Mouse (Mus musculus) left cerebral cortex, adult 18-20 months (tissue): Measurements from ENCODE around the gene Trp63. TPM values are rescaled to one million over a fixed set of nuclear protein-coding genes. Genes with fewer than 3 reads are reported as not detected.

Experiments used
- DNase-seq, 2 experiments: peaks; one replicate each; pipeline ENCODE4 v3.0.0; 2021 to 2022; ENCODE audit warnings: low spot score in 2 of 2, mixed read lengths in 1 of 2
- total RNA-seq, 2 experiments: library from RNA; stranded (reverse); gene quantifications; 2 replicates each; pipeline ENCODE4 v1.2.3; 2021

Gene Trp63
- total RNA-seq, 2 experiments from 2014 or later = 0.49 to 0.84 TPM

DNA sequence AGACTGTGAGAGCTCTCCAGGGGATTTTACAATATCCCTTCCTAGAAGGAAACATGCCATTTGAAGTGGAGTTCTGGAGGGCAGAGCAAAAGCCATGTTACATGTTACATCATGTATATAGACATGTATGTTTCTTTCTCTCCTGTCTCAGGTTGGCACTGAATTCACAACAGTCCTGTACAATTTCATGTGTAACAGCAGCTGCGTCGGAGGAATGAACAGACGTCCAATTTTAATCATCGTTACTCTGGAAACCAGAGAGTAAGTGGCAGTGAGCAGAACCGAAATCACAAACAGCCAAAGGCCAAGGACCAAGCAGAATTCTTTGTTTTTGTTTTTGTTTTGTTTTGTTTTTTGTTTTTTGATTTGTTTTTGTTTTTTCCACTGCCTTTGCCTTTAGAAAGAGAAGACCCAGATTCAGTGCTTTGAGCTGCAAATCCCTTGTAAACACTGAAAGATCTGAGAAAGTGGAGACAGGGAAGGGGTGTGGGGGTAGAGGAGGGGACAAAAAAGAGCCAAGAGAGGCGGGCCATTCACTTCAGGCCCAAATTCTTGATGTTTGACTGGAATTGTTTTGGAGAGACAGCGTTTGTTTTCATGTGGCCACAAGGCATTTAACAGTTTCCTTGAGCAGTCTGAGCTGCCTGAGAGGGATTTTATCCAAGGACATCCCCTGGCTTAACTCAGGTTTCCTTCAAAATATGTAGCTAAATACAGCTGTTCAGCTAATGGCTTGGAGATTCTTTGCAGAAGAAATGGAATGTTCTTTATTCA, 181.7 kb downstream of the Trp63 start:
- DNase-seq = no peak

DNA sequence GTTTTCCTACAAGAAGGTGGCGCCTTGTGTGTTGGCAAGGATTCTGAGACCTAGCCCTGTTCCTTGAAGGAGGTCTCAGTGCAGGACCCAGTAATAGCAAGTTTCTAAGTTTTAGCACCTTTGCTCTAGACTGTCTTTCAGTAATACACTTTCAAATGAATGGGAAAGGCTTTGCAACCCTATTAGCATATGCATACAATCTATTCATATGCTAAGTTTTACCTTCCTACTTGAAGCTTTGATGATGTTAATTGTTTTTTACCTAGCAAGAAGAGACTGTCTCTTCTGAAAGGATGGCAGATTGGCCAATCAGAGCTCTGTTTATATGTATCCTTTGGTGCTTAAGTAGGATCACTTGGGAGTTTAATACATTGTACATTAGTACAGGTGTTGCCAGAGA, 187.9 kb downstream of the Trp63 start:
- DNase-seq = no peak

DNA sequence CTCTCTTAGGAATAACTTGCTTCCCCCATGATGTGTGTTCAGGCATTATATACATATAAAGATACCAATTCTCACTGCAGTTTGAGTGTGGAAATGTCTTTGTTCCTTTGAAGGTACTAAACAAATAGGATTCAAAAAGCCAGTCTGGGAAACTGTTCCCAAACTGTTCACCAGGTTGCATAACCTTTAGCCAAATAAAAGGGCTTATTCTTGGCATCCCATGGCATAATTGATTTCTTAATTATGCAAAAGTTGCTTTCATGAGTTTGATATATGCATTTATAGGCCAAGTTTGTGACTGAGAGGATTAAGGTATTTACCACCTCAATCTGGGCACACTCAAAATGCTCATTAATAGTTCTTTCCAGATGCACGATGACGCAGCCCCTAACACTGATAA, 192.1 kb downstream of the Trp63 start:
- DNase-seq = no peak

DNA sequence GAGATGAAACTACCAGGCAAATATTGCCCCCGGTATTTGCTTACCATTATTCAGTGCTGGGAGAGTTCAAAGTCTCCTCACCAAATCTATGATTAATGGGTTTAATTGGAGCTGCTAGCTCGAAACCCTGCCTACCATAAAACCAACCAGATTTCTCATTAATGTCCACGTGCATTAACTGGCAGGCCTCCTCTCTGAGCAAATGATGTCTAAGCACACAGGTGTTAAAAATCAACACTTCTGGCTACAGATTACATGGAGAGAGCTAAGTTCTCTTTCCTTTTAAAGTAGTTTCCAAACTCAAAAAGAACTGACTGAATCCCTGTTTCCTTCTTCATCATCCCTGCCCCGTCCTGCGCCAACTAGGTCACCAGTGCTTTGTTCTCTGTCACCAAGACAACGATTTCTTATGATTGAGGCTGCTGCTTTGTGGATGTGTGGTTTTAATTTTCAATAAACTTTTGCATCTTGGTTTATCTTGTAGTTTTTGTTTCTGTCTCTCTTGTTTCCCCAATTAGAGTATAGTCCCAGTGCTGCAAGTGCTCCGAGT, 193.9 kb downstream of the Trp63 start:
- DNase-seq = no peak

DNA sequence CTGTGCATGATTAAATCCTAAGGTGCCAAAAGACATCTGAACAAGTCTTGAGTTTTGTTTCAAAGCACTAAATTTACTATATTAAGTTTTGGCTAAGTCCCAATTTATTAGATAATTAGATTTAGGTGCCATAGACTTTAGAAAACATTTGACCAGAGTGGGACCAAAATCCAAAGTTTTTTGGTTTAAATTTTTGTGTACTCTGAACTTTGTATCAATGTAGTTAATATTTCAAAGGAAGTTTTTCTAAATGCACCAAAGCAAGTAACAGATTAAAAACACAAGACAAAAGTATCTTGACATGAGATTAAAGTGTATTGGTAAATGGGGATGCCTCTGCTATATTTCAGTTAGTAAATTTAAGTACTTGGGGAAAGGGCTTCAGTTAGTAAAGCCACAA, 194.6 kb downstream of the Trp63 start:
- no peak for DNase-seq

DNA sequence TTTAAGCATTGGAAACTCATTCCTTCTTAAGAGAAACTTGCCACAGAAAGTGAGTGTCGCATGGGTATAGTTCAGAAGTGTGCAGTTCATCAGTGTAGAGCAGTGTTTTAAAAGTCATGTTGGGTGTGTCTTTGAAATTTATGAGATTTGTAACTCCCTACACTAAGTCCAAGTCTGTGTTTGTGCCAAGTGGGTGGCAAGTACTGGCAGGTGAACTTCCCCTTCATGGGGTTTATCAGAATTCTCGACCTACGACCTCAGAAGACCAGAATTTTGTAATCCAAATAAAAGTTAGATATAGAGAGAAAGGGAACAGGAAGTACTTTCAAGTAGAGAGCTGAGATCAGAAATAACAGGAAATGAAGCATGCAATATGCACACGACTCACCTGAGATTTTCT, 215.5 kb downstream of the Trp63 start:
- DNase-seq = no peak

DNA sequence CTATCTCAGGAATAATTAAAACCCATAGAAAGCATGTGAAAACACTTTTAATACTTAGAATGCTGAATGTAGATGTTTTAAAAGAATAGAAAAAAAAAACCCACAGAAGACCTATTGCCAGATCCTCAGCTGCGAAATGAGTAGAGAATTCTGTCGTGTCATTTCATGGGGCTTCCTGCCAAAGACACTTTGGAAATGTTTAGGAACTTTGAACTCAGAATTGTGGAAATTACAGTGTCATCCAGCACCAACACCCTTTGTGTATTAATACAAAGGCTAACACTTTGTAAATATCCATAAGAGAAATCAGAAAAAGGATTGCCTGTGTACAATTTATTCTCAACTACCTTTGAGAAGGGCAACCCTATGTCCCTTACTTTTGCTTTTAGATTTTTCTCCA, 216.1 kb downstream of the Trp63 start:
- DNase-seq = no peak

DNA sequence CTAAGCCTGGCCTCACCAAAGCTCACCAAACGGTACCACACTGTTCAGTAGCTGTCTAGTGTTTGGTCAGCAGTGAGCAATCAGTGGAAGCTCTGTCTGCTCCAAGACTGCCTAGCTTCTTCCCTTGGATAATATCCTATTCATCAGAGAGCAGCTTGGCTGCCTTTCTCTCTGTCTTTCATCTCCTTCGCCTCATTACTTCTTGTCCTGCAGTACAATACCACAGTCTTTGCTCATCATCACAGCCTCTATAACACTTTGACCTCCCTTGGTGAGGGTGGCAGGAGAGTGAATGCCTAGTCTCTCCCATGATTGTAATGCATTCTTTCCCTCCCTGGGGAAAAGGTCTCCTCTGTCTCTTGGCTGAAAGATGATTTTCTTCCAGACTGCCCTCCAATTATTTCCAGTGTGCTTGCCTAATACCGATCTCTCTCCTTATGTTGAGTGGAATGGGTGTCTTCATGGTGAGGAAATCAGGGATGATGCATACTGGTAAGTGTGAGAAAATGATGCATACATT, 216.9 kb downstream of the Trp63 start:
- no peak for DNase-seq

DNA sequence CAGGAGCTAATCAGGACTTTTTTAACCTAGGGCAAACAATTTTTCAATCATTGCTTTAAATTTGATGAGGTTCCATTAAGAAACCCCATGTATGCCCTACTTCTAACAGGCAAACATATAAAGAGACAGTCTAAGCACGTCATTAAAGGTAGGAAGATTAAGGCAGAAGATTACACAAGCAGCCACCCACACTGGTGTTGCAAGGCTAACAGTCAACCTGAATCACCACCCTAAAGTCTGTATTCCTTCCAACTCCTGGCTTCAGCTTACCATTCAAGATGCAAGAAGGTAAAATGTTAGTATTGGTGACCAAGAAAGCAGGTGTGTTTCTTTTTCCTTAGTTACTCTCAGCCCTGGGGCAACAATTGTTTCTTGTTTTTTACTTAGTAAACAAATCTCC, 228.6 kb downstream of the Trp63 start:
- no peak for DNase-seq

DNA sequence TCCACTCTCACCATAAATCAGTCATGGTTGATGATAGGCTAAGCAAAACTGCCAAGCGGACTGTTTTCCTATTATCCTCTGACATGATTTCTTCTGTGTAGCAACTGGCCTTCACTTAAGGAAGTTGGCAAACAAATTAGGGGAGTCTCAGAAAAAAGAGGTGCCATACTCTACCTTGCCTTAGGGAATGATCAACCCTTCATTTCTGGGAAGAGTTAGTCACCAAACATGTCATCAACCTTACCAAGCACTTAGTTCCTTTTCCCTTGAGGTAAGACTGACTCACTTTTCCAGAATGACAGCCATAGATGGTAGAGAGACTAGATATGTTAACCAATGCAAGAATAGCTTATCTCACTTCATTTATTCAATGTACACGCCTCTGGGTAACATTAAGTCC, 250.6 kb downstream of the Trp63 start:
- DNase-seq = no peak
